Mouse (Mus musculus): ENCODE data around the gene Mapk11. TPM values are rescaled to one million over a fixed set of nuclear protein-coding genes. Genes with fewer than 3 reads are reported as not detected.

Mapk11 gene
- total RNA-seq, 2 experiments from 2014 or later: 35.2 to 39.7 TPM

DNA sequence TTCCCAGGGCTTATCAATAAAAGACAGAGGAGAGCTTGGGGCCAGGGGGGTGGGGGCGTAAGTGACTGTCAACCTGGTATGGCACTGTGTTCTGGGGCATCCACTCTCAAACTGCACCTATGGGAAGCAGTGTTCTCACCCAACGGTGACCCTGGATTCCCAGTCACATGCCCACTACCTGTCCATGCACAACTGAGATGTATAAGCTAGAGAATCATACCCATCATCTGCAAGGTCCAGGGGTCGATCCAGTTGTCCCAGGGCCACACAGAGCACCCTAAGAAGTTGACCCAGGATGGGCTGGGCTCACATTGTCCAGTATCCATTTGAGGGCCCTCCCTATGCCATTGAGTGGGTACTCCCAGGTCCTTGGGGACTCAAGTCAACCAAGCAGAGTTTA lies 25.1 kb downstream of the Mapk11 start:
- no peak for DNase-seq (ENCODE audit: low spot score in 2 of 2)
- intact Hi-C loops (cut with DNase I): no loop called here

DNA sequence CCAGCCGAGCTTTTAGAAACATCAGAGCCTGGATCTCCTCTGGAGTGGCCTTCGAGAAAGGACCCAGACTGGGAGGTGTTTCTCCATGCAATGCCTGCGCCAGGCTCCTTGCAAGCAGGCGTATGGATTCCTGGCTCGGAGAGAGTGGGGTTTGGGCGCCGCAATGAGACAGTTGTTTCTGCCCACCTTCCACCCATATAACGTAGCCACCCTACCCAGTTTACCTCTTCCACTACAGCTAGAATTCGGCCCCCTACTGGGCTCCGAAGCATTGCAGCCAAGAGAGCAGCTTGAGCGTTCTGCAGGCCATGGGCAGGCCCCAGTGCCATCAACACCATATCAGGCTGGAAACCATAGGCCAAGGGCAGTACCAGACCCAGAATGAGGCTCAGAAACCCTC lies 25.8 kb downstream of the Mapk11 start:
- intact Hi-C loops (cut with DNase I): loop anchor here (2.0 kb wide), 1 partner anchor 87 kb away; the partner anchor contains the start of gene Ppp6r2
- DNase-seq (ENCODE audit: low spot score in 2 of 2): peak; percentile 71 to 84

DNA sequence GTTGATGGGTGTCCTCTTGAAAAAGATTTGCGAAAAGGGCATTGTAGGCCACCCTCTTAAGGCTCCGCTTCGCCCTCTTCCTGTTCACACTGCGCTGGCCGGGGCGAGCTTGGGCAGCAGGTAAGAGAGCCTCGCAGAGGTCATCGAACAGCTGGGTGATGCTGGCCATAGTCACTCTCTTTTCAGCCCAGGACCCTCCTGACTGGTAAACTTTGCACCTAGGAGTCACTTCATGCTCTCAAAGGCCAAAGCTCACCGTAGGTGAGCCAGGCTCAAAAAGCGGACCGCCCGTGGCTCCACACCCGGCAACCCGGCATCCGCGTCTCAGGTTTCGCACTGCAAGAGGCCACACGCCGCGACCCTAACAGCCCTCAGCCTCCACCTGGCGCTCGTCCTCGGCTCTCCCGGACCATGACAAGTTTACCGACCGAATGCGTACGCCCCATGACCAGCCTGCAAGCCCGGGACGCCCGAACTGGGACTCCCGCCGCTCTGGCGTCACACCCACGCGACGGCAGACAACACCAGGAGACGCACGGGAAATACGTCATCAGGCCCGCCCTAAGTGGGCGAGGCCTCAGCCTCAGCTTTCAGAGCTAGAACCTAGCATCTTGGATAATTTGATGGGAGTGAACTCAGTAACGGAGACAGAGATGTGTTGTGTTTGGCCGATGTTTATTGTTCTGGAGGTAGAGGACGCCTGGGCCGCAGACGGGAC lies 26.6 kb downstream of the Mapk11 start, which contains the start of gene Tubgcp6:
Tubgcp6 (minus strand) TSS at position 464 of the 718 bp plus-strand sequence.
- intact Hi-C loops (cut with DNase I): loop anchor here (2.0 kb wide), 1 partner anchor 88 kb away; the partner anchor contains the start of gene Ppp6r2
- DNase-seq (ENCODE audit: low spot score in 2 of 2): peak; percentile 96

DNA sequence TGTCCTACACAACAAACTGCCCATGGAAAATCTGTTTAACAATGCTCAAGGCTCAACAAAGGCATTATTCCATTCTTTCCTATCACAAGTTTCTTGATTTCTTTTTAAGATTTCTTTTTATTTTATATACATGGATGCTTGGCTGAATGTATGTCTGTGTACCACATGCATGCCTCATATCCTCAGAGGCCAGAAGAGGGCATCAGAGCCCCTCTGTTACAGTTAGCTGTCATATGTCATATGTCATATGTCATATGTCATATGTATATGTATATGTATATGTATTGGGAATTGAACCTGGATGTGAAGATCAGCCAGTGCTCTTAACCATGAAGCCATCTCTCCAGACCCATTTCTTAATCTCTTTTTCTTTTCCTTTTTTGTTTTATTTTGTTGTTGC lies 31.4 kb downstream of the Mapk11 start:
- intact Hi-C loops (cut with DNase I): no loop called here
- DNase-seq (ENCODE audit: low spot score in 2 of 2): no peak

DNA sequence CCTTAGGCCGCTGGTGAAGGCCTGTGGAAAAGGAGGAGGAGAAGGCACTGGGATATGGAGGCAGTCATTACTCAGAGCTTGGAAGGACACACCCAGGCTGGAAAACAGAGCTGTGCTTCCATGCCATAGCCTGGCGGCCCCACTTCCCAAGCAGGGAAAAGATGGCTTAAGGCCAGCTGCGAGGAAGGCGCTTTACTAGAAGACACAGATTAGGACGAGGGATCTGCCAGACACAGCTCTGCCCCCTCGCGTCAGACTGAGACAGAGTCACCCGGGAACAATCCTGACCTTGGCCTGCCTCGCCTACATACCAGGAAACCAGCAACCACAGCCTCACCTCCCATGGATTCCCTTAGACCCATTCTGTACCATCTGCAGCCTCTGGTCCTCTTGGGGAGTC lies 39.3 kb downstream of the Mapk11 start:
- intact Hi-C loops (cut with DNase I): no loop called here
- no peak for DNase-seq (ENCODE audit: low spot score in 2 of 2)

DNA sequence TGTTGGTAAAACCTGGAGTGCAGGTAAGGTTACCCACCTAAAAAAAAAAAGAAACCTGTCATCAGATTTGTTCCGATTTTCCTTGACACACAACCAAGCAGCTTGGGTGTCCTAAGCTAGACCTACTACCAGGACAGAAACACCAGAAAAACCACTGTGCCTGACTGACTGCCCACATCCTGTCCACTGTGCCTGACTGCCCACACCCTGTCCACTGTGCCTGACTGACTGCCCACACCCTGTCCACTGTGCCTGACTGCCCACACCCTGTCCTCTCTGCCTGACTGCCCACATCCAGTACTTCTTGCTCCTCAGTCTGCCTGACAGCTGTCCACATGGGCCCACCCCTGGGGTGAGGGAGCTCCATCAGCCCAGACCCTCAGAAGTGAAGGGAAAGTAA lies 42.5 kb downstream of the Mapk11 start:
- no peak for DNase-seq (ENCODE audit: low spot score in 2 of 2)
- intact Hi-C loops (cut with DNase I): no loop called here

DNA sequence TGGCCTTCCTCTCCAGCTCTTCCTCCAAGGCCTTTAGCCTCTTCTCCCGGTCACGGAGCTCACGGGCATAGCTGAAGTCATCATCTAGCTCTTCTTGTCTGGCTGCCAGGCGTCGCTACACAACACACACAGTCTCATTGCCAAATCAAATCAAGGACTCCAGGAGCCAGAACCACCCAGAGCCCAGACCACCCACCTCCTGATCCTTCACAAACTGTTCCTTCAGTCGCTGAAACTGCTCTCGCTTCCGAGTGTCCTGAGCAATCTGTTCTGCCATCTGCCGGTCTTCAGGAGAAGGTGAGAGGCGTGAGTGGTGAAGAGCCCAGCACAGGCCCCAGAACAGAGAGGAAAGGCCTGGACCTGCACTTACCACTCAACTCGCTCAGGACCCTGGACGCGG lies 43.4 kb downstream of the Mapk11 start:
- intact Hi-C loops (cut with DNase I): no loop called here
- peak; percentile 17 to 33 for DNase-seq (ENCODE audit: low spot score in 2 of 2)

DNA sequence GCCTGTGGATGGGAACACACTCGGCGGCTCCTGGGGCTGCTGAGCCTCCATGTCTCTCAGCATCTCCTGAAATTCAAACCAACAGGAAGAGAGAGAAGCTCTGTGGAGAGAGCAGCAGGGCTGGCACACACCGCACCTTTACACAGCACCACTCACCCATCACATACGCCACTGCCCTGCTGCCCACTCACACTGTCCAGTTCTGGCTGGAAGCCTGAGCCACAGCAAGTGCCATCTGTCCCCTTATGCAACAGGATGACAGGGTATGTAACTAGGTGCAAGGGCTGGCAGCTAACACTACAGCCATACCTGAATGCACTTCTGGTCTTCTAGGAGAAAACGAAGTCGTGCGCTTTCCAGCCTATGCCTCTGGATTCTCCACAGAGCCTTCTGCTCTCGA lies 45.0 kb downstream of the Mapk11 start:
- intact Hi-C loops (cut with DNase I): no loop called here
- peak; percentile 26 to 57 for DNase-seq (ENCODE audit: low spot score in 2 of 2)

DNA sequence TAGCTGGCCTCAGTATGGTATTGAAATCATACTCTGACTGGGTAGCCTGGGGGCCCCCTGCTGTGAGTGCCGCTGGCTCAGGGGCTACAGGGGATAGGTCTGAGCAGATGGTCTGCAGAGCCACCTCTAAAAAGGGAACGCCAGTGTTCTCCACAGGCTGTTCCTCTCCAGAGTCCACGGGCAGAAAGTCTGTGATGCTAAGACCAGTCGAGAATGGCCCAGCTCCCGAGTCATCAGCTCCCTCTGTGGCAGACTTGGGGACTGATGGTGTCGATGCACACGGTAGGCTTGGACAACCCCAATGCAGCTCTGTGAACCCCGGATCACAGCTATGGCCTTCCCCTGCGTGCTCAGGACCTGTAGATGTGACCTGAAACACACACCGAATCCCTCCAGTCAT lies 45.5 kb downstream of the Mapk11 start:
- intact Hi-C loops (cut with DNase I): no loop called here
- no peak for DNase-seq (ENCODE audit: low spot score in 2 of 2)

DNA sequence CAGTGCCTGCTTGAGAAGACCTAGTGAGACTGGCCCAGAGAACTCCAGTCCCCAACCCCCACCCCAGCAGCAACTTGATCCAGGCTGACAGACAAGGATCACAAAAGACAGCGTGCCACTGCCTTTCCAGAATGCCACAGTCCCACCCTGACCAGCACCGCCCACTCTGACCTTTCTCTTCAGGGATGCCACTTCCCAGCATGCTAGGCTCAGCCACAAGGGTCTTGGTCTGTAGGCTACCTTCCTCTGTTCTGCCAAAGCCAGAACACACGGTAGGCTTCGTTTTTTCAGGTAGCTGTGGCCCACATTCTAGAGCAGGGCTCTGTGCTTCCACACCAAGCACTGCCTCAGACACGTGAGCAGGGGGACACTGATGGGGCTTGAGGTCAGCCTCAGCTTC lies 46.8 kb downstream of the Mapk11 start:
- intact Hi-C loops (cut with DNase I): no loop called here
- no peak for DNase-seq (ENCODE audit: low spot score in 2 of 2)

DNA sequence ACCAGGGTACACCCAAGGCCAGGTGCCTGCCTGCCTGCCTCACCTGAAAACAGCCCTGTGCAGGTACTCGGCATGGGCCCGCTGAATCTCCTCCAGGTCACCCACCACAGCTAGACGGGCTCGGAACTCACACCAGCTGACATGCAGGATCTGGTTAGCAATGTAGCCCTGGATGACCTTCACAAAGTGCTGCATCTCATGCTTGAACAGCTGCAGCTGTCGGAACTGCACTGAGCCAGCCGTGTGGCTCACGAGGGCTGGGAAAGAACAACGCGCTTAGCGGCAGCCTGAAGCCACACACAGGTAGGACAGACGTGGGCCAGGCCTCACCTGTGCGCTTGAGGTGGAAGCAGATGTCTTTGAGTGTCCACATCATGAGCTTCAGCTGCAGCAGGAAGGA lies 48.6 kb downstream of the Mapk11 start:
- intact Hi-C loops (cut with DNase I): no loop called here
- DNase-seq (ENCODE audit: low spot score in 2 of 2): no peak

DNA sequence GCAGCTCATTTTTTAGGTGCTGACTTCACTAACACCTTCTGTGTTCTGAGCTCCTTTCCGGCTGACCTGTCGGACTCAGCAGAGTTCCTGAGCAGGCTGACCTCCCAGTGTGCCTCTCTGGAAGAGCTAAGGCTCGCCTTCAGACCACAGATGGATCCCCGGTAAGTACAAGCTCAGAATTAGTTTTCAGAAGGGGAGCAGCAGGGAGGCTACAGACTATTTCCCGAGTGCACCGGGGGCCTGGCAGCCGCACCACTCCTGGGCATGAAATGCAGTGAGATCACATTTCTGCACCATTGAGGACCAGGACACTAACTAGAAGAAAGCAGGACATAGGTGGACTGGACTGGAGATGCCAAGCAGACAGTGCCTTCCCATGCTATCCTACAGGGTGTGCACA lies 50.8 kb downstream of the Mapk11 start:
- DNase-seq (ENCODE audit: low spot score in 2 of 2): no peak
- intact Hi-C loops (cut with DNase I): no loop called here

DNA sequence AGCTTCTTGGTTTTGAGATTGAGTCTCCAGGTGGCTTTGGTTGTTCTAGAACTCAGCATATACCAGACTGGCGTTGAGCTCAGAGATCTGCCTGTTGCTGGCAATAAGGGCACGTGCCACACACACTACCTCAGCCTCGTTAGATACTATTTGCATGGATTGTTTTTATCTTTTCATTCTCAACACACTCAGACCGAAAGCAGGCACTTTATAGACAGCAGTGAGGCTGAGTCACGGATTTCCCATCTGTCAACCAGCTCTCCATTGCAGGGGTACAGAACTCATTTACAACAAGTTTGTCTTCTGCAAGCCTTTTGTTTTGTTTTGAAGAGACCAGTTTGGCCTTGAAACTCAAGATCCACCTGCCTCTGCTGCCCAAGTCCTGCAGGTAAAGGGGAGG lies 52.0 kb downstream of the Mapk11 start:
- DNase-seq (ENCODE audit: low spot score in 2 of 2): no peak

More for the DNA sequence above, 52.0 kb downstream of the Mapk11 start:
- intact Hi-C loops (cut with DNase I): no loop called here

Small RNA genes lying within 50 kb of the gene (microRNA-seq; reads per million reads assigned to microRNA genes)
- gene Mir6958 (7.4 to 8.2 reads per million in 2 experiments), gene Mir7118 (1.1 to 2.0 reads per million in 2 experiments)

Other genes with a start within 250 kb of the Mapk11 start
- gene Ttll8, start 195.2 kb downstream of the Mapk11 start, total RNA-seq (2021): 1 to 10 TPM in 1 of 2 experiments, under 1 TPM in 1; 0.81 to 1.7 TPM
- gene Mlc1, start 170.6 kb downstream of the Mapk11 start, total RNA-seq (2021): 100 to 1,000 TPM; 100 to 105 TPM
- gene Mov10l1, start 166.7 kb downstream of the Mapk11 start, total RNA-seq (2021): not detected
- gene Panx2, start 89.9 kb downstream of the Mapk11 start, total RNA-seq (2021): 100 to 1,000 TPM; 101 to 120 TPM
- 10 to 100 TPM; 14.0 to 15.9 TPM for gene Trabd, start 74.5 kb downstream of the Mapk11 start, total RNA-seq (2021)
- 10 to 100 TPM; 18.8 to 20.5 TPM for gene Selenoo, start 60.5 kb downstream of the Mapk11 start, total RNA-seq (2021)
- 10 to 100 TPM; 27.6 to 32.6 TPM for gene Tubgcp6, start 26.5 kb downstream of the Mapk11 start, total RNA-seq (2021)
- 10 to 100 TPM; 12.3 to 13.3 TPM for gene Hdac10, start 20.9 kb downstream of the Mapk11 start, total RNA-seq (2021)
- gene Mapk12, start 8.9 kb downstream of the Mapk11 start, total RNA-seq (2021): 1 to 10 TPM; 6.7 to 8.2 TPM
- 10 to 100 TPM; 50.7 to 52.0 TPM for gene Plxnb2, start 31.2 kb upstream of the Mapk11 start, total RNA-seq (2021)
- 10 to 100 TPM; 41.3 to 42.7 TPM for gene Dennd6b, start 46.9 kb upstream of the Mapk11 start, total RNA-seq (2021)
- gene Ppp6r2, start 61.9 kb upstream of the Mapk11 start, total RNA-seq (2021): 100 to 1,000 TPM; 154 to 159 TPM
- 100 to 1,000 TPM; 198 to 204 TPM for gene Sbf1, start 165.7 kb upstream of the Mapk11 start, total RNA-seq (2021)
- not detected for gene Adm2, start 173.1 kb upstream of the Mapk11 start, total RNA-seq (2021)
- not detected for gene Miox, start 184.8 kb upstream of the Mapk11 start, total RNA-seq (2021)
- gene Lmf2, start 206.0 kb upstream of the Mapk11 start, total RNA-seq (2021): 10 to 100 TPM; 18.0 to 20.3 TPM
- gene Ncaph2, start 206.1 kb upstream of the Mapk11 start, total RNA-seq (2021): 10 to 100 TPM; 80.2 to 81.3 TPM
- 10 to 100 TPM; 25.6 to 26.0 TPM for gene Sco2, start 224.2 kb upstream of the Mapk11 start, total RNA-seq (2021)
- 1 to 10 TPM; 1.5 to 1.7 TPM for gene Tymp, start 227.4 kb upstream of the Mapk11 start, total RNA-seq (2021)
- 1 to 10 TPM in 1 of 2 experiments, under 1 TPM in 1; 0.35 to 1.0 TPM for gene Odf3b, start 229.7 kb upstream of the Mapk11 start, total RNA-seq (2021)
- under 1 TPM; 0.19 to 0.44 TPM for gene Klhdc7b, start 235.3 kb upstream of the Mapk11 start, total RNA-seq (2021)

All from left cerebral cortex, postnatal 14 days (tissue).